Mouse (Mus musculus) kidney, adult 2 months (tissue): ENCODE measurements around the gene Pdilt.

Experiments
- CTCF ChIP-seq: fragments of 200-500 bp; conservative IDR thresholded peaks from 2 replicates; pipeline ENCODE4 v1.5.1; 2011; ENCODE audit warnings: low read depth, mild to moderate bottlenecking, control low read depth, low read length, moderate library complexity, mixed read lengths; ENCODE audit not compliant: insufficient read depth, insufficient read length
- POLR2A ChIP-seq: fragments of 200-500 bp; IDR thresholded peaks from one replicate; pipeline ENCODE4 v1.6.1; 2011; ENCODE audit warnings: low read depth, low read length, control low read depth

DNA sequence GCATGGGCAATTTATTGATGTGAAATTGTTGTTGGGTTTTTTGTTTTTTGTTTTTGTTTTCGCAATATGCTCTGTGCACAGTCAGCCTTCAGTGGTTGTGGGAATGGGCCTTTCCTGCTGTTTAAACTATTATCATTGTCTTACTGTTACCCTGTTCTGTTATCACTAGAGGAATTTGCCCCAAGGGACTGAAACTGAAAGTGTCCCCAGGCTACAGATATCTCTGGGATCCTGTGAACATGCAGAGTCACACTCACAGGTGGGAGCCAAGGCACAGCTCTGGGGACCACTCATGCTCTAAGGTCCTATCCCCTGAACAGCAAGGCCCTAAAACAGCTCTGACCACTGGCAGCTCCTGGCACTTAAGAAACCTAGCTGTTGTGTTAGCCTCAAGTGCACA lies 3.8 kb upstream of the Pdilt start:
- TF ChIP-seq CTCF: no peak
- no peak for TF ChIP-seq POLR2A
